Mouse (Mus musculus) skeletal muscle tissue, adult 2 months (tissue): Measurements from ENCODE around the gene Heatr5b.
A peak's percentile ranks its signal among the peaks of the same experiment; 100 is the strongest.

Source experiments
- DNase-seq: peaks from one replicate; pipeline ENCODE4 v3.0.0-alpha.2; 2012; ENCODE audit warnings: low read depth, low spot score

Gene Heatr5b

GRCm38 (mm10) chr17:78768937-78769336 lies 66.2 kb downstream of the Heatr5b start:
- DNase-seq: no peak

GRCm38 (mm10) chr17:78767546-78767945 lies 67.6 kb downstream of the Heatr5b start:
- DNase-seq: no peak

- DNase-seq: no peak
Observed at GRCm38 (mm10) chr17:78766084-78766483, 69.1 kb downstream of the Heatr5b start.

GRCm38 (mm10) chr17:78763272-78763671 lies 71.9 kb downstream of the Heatr5b start:
- no peak for DNase-seq

GRCm38 (mm10) chr17:78752938-78753655 lies 82.1 kb downstream of the Heatr5b start:
- DNase-seq: no peak

GRCm38 (mm10) chr17:78752064-78752463 lies 83.1 kb downstream of the Heatr5b start:
- no peak for DNase-seq

GRCm38 (mm10) chr17:78748440-78748839 lies 86.7 kb downstream of the Heatr5b start:
- no peak for DNase-seq

- no peak for DNase-seq
Observed at GRCm38 (mm10) chr17:78738416-78738815, 96.7 kb downstream of the Heatr5b start.

GRCm38 (mm10) chr17:78737771-78738170 lies 97.4 kb downstream of the Heatr5b start:
- DNase-seq: no peak

- no peak for DNase-seq
Observed at GRCm38 (mm10) chr17:78737096-78737495, 98.1 kb downstream of the Heatr5b start, which contains the start of gene Strn. TSS of gene Strn (minus strand) at chr17:78737196.

GRCm38 (mm10) chr17:78736473-78736988 lies 98.6 kb downstream of the Heatr5b start:
- DNase-seq: peak; percentile 95

GRCm38 (mm10) chr17:78735731-78736472 lies 99.3 kb downstream of the Heatr5b start:
- DNase-seq: no peak

- DNase-seq: no peak
Observed at GRCm38 (mm10) chr17:78734806-78735205, 100.4 kb downstream of the Heatr5b start.

GRCm38 (mm10) chr17:78732056-78732455 lies 103.1 kb downstream of the Heatr5b start:
- no peak for DNase-seq

GRCm38 (mm10) chr17:78726746-78727449 lies 108.3 kb downstream of the Heatr5b start:
- no peak for DNase-seq

- no peak for DNase-seq
Observed at GRCm38 (mm10) chr17:78724461-78725055, 110.6 kb downstream of the Heatr5b start.

- DNase-seq: no peak
Observed at GRCm38 (mm10) chr17:78721690-78722089, 113.5 kb downstream of the Heatr5b start.

GRCm38 (mm10) chr17:78719086-78719485 lies 116.1 kb downstream of the Heatr5b start:
- DNase-seq: no peak

GRCm38 (mm10) chr17:78710258-78710657 lies 124.9 kb downstream of the Heatr5b start:
- no peak for DNase-seq

GRCm38 (mm10) chr17:78708422-78708821 lies 126.7 kb downstream of the Heatr5b start:
- no peak for DNase-seq

- DNase-seq: no peak
Observed at GRCm38 (mm10) chr17:78702988-78703387, 132.2 kb downstream of the Heatr5b start.
